Mouse (Mus musculus) E14TG2a.4 (cell line): ENCODE results near the gene Brd4.
"Not testable (repeated sequence)": the region's sequence is repeated elsewhere in the genome, so short reads cannot be mapped to it uniquely, and the experiment has no call there.

Experiments
- H3K27me3 ChIP-seq: 2 replicates; pipeline ENCODE4 v1.6.1; 2014; ENCODE audit warnings: low read length, control low read depth; ENCODE audit not compliant: insufficient read depth
- H3K36me3 ChIP-seq: 2 replicates; pipeline ENCODE4 v1.6.1; 2014; ENCODE audit warnings: low read length, control low read depth; ENCODE audit not compliant: insufficient read depth
- H3K4me1 ChIP-seq: replicated peaks from 2 replicates; pipeline ENCODE4 v1.6.1; 2014; ENCODE audit warnings: low read depth, low read length, control low read depth
- H3K4me3 ChIP-seq: replicated peaks from 2 replicates; pipeline ENCODE4 v1.5.1; 2014; ENCODE audit warnings: mild to moderate bottlenecking, low read length
- H3K9me3 ChIP-seq: 2 replicates; pipeline ENCODE4 v1.6.1; 2014; ENCODE audit warnings: low read length, control low read depth
- CTCF ChIP-seq: conservative IDR thresholded peaks from 2 replicates; pipeline ENCODE4 v1.5.1; 2014; ENCODE audit warnings: low read length
- NANOG ChIP-seq: IDR thresholded peaks from 2 replicates; pipeline ENCODE4 v1.6.1; 2014; ENCODE audit warnings: borderline replicate concordance, low read length, mixed read lengths
- POU5F1 ChIP-seq: IDR thresholded peaks from 2 replicates; pipeline ENCODE4 v1.6.1; 2014; ENCODE audit warnings: low read length, borderline replicate concordance

Brd4 gene

DNA sequence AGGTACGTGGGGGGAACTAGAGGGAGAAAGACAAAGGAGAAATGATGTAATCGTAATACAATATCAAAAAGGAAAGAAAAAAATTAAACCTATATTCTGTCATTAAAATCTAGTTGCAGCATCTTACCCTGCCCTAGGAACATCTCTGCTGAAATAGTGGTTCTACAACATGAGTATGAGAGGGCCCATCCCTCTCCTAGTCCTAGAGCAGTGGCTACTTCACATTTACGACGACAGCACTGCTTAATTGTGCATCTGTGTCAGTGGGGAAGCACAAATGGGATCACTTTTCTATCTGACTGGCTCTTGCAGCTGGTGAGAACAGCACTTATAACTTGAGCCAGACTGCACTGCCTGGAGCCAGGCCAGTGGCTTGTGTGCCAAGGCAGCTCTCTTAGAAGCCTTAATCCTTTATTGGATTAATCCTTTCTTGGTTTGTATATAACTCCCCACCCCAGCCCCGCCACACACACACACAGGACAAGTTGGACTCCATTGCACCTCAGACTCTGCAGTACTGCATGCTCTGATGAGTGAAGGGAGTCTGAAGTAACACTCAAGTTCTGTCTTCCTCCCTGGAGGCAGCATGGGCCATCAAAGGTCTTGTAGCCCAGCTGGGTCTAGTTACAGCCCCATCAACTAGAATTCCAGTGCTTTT, 48.9 kb downstream of the Brd4 start:
- Histone ChIP-seq H3K27me3 (no peaks in the 10 kb centered on the region), H3K36me3 (peaks cover 68% of the 10 kb centered on the region), H3K4me1 (peaks cover 74% of the 10 kb centered on the region), H3K9me3 (no peaks in the 10 kb centered on the region), H3K4me3 (no peak overlapping the region)
- no peak for TF ChIP-seq CTCF

DNA sequence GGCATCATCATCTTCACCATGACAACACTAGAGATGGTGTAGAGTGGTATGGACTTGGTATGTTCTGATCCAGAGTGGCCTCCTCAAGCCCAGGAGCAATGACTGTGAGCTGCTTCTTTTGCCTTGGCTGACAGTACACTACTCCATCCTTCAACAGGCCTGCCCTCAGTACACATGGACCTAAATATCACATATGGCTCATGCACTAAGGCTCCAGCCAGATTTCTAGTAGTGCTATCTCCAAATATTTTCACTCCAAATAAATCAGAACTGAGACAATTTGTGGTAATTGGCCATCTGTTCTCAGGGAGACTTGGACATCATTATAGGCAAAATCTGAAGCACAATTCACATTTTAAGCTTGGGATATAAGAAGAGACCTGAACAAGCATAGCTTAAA, 51.3 kb downstream of the Brd4 start:
- peaks cover 62% of the 10 kb centered on the region for H3K4me1 ChIP-seq
- no peaks in the 10 kb centered on the region for H3K27me3 ChIP-seq
- no peaks in the 10 kb centered on the region for H3K9me3 ChIP-seq
- TF ChIP-seq CTCF: no peak
- TF ChIP-seq NANOG: no peak
- no peak for TF ChIP-seq POU5F1
- peaks cover 68% of the 10 kb centered on the region for H3K36me3 ChIP-seq
- H3K4me3 ChIP-seq: no peak overlapping the region

DNA sequence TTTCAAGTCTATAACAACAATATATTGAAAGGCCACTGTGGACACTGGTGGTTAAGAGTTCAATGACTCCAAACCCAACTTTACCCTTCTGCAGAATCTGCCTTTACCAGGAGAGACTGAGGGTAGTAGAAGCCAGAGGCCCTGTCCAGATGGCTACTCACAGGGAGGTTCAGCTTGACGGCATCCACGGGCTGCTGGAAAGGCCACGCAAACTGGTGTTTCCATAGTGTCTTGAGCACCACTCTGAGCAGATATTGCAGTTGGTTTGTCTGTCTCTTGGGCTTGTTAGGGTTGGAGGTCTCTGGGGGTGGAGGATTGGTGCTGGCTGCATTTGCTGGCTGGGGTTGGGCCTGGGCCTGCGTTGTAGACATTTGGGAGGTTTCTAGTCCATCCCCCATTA, 55.3 kb downstream of the Brd4 start:
- Histone ChIP-seq H3K4me1 (peaks cover 36% of the 10 kb centered on the region), H3K9me3 (no peaks in the 10 kb centered on the region), H3K36me3 (peaks cover 82% of the 10 kb centered on the region), H3K27me3 (no peaks in the 10 kb centered on the region), H3K4me3 (no peak overlapping the region)
- no peak for TF ChIP-seq CTCF
- TF ChIP-seq POU5F1: no peak
- no peak for TF ChIP-seq NANOG

DNA sequence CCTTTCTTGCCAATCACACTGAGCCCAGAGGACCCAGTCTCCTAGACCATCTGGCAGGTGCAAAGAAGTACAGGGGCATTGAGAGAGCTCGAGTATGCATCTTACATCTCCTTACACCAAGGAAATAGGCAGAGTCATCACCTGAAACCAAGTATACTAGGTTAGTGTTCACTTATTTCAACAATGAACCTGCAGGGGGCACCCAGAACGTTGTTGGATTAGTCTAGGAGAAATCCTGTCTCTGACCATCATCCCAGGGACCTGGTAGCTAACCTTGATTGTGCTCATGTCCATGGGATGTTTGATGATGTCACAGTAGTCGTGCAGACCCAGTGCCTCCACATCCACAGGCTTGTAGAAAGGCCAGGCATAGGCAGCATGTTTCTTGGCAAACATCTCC, 63.6 kb downstream of the Brd4 start:
- Histone ChIP-seq H3K9me3 (no peaks in the 10 kb centered on the region), H3K36me3 (peaks cover 99% of the 10 kb centered on the region), H3K4me3 (no peak overlapping the region), H3K4me1 (peaks cover 22% of the 10 kb centered on the region; the same call in 1 of the 2 replicates), H3K27me3 (no peaks in the 10 kb centered on the region)
- TF ChIP-seq POU5F1 (no peak), NANOG (no peak), CTCF (no peak)

DNA sequence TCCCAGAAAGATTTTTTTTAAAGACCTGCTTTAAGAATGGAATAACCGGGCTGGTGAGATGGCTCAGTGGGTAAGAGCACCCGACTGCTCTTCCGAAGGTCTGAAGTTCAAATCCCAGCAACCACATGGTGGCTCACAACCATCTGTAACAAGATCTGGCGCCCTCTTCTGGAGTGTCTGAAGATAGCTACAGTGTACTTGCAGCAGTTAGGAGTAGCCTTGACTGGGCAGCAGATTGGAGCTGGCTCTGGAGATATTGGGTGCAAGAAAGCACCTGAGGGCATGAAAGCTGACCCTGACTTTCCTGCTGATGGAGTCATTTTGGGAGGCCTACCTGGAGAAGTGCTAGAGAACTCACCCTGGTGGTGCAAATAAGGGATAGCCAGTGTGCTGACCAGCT, 68.9 kb downstream of the Brd4 start:
- peak; percentile 46 for TF ChIP-seq CTCF
- H3K36me3 ChIP-seq: peaks cover 99% of the 10 kb centered on the region

DNA sequence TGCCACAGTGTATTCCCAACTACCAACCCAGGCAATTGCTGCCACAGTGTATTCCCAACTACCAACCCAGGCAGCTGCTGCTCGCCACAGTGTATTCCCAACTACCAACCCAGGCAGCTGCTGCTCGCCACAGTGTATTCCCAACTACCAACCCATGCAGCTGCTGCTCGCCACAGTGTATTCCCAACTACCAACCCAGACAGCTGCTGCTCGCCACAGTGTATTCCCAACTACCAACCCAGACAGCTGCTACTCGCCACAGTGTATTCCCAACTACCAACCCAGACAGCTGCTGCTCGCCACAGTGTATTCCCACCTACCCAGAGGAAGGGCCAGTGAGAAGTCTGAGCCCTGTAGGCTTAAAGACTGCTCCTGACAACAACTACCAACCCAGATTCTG, 73.0 kb downstream of the Brd4 start:
- H3K4me3 ChIP-seq, H3K27me3 ChIP-seq, H3K9me3 ChIP-seq: not testable (repeated sequence)
- Histone ChIP-seq H3K36me3 (peaks cover 100% of the 10 kb centered on the region), H3K4me1 (peaks cover 52% of the 10 kb centered on the region)

More for the DNA sequence above, 68.9 kb downstream of the Brd4 start:
- not testable (repeated sequence) for H3K27me3 ChIP-seq, H3K4me3 ChIP-seq, H3K9me3 ChIP-seq
- peaks cover 23% of the 10 kb centered on the region for H3K4me1 ChIP-seq

DNA sequence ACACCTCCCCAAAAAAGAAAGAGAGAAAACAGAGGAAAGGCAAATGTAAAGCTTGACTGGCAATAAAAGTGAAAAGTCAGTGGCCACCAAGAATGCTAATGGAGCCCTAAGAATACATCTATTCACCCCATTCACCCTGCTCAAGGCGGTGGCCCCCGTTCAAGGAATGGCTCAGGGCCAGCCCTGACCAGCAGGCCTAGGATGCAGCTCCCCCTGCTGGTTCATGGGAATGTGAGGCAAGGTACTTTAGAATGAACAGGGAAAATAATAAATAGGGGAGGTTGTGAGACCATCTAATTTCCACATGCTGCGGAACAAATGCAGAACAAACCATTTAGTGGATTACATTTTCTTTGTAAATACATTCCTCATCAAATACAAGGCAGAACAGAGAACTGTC, 74.8 kb downstream of the Brd4 start:
- Histone ChIP-seq H3K9me3 (no peaks in the 10 kb centered on the region), H3K4me3 (no peak overlapping the region), H3K4me1 (peaks cover 53% of the 10 kb centered on the region), H3K27me3 (no peaks in the 10 kb centered on the region), H3K36me3 (peaks cover 100% of the 10 kb centered on the region)
- TF ChIP-seq CTCF (peak; percentile 82), POU5F1 (no peak)

DNA sequence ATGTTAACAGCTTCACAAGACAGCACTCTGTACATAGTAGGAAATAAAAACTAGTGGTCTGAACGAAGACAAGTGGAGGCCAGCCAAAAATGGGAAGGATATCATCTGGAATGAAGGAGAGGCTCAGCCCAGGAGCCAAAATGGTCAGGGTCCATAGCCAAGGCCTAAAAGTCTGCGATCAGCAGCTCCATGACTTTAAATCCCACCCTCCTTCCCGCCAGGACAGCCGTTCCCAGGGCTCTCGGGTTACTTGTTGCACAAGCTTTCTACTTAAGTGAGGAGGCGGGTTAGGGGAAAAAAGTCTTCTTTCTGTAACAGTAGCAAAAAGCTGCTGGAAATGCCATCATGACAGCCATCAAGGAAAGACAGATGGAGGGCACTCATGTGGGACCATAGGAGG, 75.4 kb downstream of the Brd4 start:
- TF ChIP-seq CTCF (no peak), NANOG (no peak), POU5F1 (no peak)
- Histone ChIP-seq H3K4me3 (no peak overlapping the region), H3K9me3 (no peaks in the 10 kb centered on the region), H3K4me1 (peaks cover 53% of the 10 kb centered on the region), H3K36me3 (peaks cover 100% of the 10 kb centered on the region), H3K27me3 (no peaks in the 10 kb centered on the region)

DNA sequence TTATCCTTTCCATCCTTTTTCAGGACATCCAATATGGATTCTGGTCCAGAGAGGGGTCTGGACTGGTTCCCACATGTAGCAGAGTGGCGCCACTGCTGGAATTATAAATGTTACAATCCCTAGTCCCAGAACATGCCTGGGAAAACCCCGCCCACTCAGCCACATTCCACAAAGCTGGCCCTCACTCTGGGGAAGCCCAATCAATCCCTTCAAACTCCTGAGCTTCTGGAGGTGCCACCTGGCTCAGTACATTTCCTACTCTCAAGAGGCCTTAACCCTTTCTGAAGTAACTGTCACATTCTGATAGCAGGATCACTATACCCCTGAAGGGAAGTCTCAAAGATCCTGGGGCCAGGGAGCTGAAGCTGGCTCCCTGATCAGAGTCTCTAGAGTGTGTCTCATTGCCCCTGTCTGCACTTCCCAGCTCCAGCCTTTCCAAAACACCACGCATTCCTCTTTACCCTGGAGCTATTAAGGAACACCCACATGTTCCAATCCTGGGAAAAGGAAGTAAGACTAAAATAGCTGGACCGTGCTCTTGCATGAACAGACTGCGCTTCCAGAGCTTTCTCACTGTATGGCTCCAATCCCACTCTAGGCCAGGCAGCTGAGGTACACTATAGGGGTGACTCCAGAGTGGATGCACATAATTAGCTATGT, 76.8 kb downstream of the Brd4 start:
- TF ChIP-seq CTCF: no peak
- TF ChIP-seq POU5F1: no peak
- TF ChIP-seq NANOG: no peak
- H3K4me3 ChIP-seq: no peak overlapping the region
- H3K9me3 ChIP-seq: no peaks in the 10 kb centered on the region
- no peaks in the 10 kb centered on the region for H3K27me3 ChIP-seq
- peaks cover 100% of the 10 kb centered on the region for H3K36me3 ChIP-seq
- peaks cover 67% of the 10 kb centered on the region for H3K4me1 ChIP-seq
